Mouse (Mus musculus) heart, postnatal 14 days (tissue): Measurements from ENCODE around the gene Olfr1333. TPM values are rescaled to one million over a fixed set of nuclear protein-coding genes. Genes with fewer than 3 reads are reported as not detected.
"Not testable (repeated sequence)": the region's sequence is repeated elsewhere in the genome, so short reads cannot be mapped to it uniquely, and the experiment has no call there.

Experiments used
- DNase-seq, 2 experiments: peaks; one replicate each; pipeline ENCODE4 v3.0.0; 2021 to 2022
- intact Hi-C: fragments of 180-260 bp; cut with DNase I; formaldehyde crosslinking; loops from one replicate; pipeline ENCODE4 v1.15.1; 2025
- long read RNA-seq, 2 experiments: library from polyadenylated mRNA; stranded (forward); transcript quantifications; one replicate each; pipeline ENCODE4 v2.0.0; 2021
- total RNA-seq, 2 experiments: library from RNA; stranded (reverse); gene quantifications; 2 replicates each; pipeline ENCODE4 v1.2.3; 2021

Olfr1333 gene
- not detected for total RNA-seq
- long read RNA-seq, experiment 1 = 0 reads
- long read RNA-seq, experiment 2 = 0 reads

GRCm38 (mm10) chr4:118836179-118836578 lies at the start of gene Olfr1333:
Gene Olfr1333, minus strand, starts transcription at chr4:118836279.
- intact Hi-C loops = loop anchor here (5.0 kb wide), 1 partner anchor 39 kb away; no protein-coding TSS in a partner anchor
- no peak for DNase-seq

DNA sequence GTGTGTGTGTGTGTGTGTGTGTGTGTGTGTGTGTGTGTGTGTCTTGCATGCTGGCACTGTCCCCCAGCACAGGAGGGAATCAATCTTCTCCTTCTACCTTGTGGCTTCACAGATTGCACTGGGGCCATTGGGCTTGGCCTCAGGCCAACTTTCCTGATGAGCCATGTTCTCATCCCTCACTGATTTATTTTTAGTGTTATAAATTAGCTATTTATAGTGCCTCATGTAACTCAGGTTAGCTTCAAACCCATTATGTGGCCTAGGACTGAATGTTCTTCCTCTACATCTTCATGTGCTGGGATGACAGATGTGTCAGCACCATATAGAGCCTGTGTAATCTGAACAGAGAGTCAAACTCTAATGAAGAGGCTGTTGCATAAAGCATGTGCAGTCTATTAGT lies 31.5 kb upstream of the Olfr1333 start:
- DNase-seq = peak in 1 of 2 experiments; percentile 5
- intact Hi-C loops = no loop called here

DNA sequence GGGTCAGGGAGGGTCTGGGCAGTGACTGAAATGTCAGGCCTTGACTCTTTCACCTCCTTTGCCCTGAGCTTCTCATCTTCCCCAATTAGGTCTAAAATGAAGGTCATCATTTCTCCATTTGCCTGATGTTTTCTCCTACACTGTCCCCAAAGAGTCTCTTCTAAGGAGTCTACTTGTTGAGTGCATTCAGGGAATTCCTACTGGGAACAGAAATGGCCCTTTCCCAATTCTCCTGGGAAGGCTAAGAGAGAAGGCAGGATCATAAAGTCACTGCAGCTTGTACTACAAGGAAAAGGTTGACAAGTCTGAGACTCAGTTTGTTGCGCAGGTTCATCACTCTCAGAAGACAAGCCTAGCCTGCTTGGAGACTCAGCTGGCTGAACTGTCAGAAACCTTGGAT lies 28.3 kb upstream of the Olfr1333 start, which contains the start of gene Olfr1331:
Gene Olfr1331, plus strand, starts transcription at position 301 of the 400 bp plus-strand sequence.
- intact Hi-C loops = no loop called here
- no peak for DNase-seq

DNA sequence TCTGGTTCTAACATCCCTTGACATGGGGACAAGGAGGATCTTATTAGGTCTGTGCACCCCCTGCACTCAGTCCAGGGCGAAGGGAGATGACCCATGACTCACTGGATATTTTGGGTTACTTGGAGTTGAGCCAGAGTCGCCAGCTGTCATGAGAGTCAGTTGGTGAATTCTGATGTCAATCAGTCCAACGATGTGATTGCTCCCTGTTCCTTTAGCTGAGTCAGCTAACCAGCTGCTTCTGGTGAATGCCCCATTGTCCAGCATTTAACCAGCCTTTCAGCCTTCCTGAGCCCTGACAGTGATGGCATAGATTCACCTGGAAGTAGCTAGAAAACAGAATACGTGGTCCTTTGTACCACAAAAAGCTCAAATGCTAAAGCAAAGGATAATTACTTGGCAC lies 26.6 kb upstream of the Olfr1333 start:
- DNase-seq = peak in 1 of 2 experiments; percentile 3
- intact Hi-C loops = no loop called here

DNA sequence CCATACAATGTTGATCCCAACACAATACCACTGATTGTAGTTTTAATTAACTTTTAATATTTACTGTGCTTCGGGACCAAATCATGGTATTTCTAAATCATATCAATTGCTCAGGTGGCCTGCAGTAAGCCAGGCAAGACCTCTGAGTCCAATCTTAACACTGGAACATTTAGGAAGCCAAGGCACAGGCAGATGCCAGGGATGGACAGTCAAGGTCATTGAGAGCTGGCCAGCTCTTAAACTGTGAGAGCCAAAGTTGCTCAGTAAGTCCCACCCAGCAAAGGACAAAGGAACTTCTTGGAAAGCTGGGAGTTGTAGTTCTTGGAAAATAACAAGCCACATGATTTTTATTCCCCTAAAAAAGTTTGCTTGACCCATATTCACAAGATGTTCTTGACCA lies 25.7 kb upstream of the Olfr1333 start:
- intact Hi-C loops = no loop called here
- DNase-seq = peak in 1 of 2 experiments; percentile 2

DNA sequence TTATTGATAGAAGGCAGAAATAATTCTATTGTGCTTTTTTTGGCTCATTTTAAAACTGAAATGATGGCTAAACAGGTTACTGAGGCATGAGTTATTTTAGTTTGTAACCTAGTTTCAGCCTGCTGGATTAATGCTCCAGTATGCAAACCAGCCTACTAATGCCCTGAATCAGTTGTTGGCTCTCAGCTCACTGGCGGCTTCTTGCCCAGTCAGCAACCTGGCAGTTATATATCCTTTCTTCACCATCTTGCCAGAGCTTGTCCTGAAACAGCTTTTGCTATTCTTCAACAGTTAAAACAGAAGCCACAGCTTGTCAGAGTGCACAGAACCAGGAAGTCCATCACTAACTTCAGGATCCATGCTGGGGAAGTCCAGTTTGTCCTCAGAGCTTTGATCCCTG lies 17.2 kb downstream of the Olfr1333 start:
- no peak for DNase-seq

GRCm38 (mm10) chr4:118809844-118810243 lies 26.2 kb downstream of the Olfr1333 start, which contains the start of gene Olfr1335:
Gene Olfr1335, minus strand, starts transcription at chr4:118809944.
- intact Hi-C loops = no loop called here
- no peak for DNase-seq

More for the DNA sequence above, 17.2 kb downstream of the Olfr1333 start:
- intact Hi-C loops = no loop called here

DNA sequence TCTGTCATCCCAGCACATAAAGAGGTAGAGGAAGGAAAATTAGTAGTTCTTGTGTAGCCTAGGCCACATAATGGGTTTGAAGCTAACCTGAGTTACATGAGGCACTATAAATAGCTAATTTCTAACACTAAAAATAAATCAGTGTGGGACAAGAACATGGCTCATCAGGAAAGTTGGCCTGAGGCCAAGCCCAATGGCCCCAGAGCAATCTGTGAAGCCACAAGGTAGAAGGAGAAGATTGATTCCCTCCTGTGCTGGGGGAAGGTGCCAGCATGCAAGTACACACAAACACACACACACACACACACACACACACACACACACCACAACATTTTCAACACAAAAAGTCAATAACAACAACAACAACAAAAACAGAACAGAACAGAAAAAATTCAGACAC lies 43.3 kb downstream of the Olfr1333 start:
- intact Hi-C loops = not testable (repeated sequence)

DNA sequence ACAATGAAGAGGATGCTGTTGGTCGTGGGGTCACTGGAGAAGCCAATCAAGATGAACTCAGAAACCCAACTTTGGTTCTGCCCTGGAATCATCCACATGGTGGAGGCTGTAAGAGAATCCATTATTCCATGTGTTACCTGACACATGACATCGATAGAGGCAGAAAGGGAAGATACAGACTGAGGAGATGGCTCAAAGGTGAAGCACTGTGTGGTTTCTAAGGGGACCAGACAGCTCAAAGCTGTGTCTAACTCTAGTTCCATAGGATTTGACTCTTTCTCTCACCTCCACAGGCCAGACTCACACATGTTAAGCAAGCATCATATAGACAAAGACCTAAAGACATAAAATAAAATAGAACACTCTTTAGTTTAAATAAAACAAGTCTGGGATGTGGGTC lies 53.6 kb downstream of the Olfr1333 start, which contains the start of gene Olfr1337:
Gene Olfr1337, minus strand, starts transcription at position 101 of the 400 bp plus-strand sequence.
- no peak for DNase-seq
- intact Hi-C loops = no loop called here

More for the DNA sequence above, 43.3 kb downstream of the Olfr1333 start:
- peak in 1 of 2 experiments; percentile 3 for DNase-seq

Other genes with a start within 250 kb of the Olfr1333 start
- gene Cfap57, start 215.5 kb downstream of the Olfr1333 start, total RNA-seq = under 1 TPM; 0.07 to 0.12 TPM
- 10 to 100 TPM; 31.4 to 35.2 TPM for gene Ebna1bp2, start 215.5 kb downstream of the Olfr1333 start, total RNA-seq
- gene Olfr62, start 177.3 kb downstream of the Olfr1333 start, total RNA-seq = not detected
- not detected for gene Olfr1342, start 143.5 kb downstream of the Olfr1333 start, total RNA-seq
- not detected for gene Olfr1341, start 132.8 kb downstream of the Olfr1333 start, total RNA-seq
- not detected for gene Olfr1340, start 116.1 kb downstream of the Olfr1333 start, total RNA-seq
- not detected for gene Olfr1339, start 104.1 kb downstream of the Olfr1333 start, total RNA-seq
- not detected for gene Olfr1338, start 77.5 kb downstream of the Olfr1333 start, total RNA-seq
- not detected for gene Olfr1337, start 53.7 kb downstream of the Olfr1333 start, total RNA-seq
- gene Olfr1335, start 26.3 kb downstream of the Olfr1333 start, total RNA-seq = not detected
- not detected for gene Olfr1331, start 28.4 kb upstream of the Olfr1333 start, total RNA-seq
- gene Olfr1330, start 52.3 kb upstream of the Olfr1333 start, total RNA-seq = not detected
- gene Olfr1329, start 81.2 kb upstream of the Olfr1333 start, total RNA-seq = not detected
- not detected for gene Olfr1328, start 102.3 kb upstream of the Olfr1333 start, total RNA-seq
- under 1 TPM; 0.24 to 0.57 TPM for gene Lao1, start 125.3 kb upstream of the Olfr1333 start, total RNA-seq